Mouse (Mus musculus) heart, adult 2 months (tissue): ENCODE results near the gene Mrc2.

Experiments
- CTCF ChIP-seq: fragments of 200-600 bp; IDR thresholded peaks from 2 replicates; pipeline ENCODE4 v1.8.1; 2022; ENCODE audit warnings: antibody characterized with exemption, mild to moderate bottlenecking, moderate library complexity
- EP300 ChIP-seq: fragments of 200-500 bp; IDR thresholded peaks from 2 replicates; pipeline ENCODE4 v1.6.1; 2011; ENCODE audit warnings: low read depth, low read length, control low read depth; ENCODE audit not compliant: insufficient read depth
- POLR2A ChIP-seq: fragments of 200-500 bp; IDR thresholded peaks from 2 replicates; pipeline ENCODE4 v1.6.1; 2011; ENCODE audit warnings: mild to moderate bottlenecking, low read depth, low read length, control low read depth; ENCODE audit not compliant: insufficient read depth

DNA sequence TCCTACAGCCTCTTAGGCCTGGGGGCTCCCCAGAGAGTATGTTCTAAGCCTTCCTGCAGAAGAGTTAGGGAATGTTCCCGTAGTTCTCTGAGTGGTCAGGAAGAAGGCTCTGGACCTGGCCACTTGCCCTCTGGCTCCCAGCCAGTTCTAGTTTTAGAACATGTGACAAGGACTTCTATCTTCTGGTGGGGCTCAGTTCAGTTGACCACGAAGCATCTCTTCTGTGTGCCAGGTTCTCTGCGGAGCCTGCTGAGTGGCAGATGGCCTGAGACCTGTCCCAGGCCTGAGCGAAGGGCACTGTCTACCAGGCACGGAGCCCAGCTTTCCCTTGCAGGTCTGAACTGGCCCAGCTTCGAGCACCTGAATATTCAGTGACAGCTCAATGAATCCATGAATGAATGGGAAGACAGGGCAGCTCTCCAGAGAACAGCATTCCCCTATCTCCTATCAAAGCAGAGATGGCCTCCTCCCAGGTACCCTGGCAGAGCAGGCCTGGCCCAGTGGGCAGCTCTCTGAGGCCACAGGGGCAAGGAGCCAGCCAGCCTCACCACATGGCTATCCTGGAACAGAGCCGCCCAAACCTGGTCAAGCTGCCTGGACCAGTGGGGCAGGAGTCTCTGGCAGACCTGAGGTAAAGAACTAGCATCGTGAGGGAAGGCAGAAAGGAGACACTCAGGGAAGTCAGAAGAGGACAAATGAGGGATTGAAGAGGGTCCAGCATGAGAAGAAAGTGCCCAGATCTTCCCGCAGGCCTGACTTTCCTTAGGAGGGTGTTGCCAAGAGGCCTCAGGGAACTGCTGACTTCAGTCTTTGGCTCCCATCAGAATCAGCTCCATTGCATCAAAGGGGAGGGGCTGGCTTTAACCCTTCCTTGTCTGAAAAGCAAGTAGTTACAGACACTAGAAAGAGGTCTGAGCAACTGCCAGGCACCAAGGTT, 60.8 kb downstream of the Mrc2 start:
- TF ChIP-seq CTCF, result peak; percentile 45
- TF ChIP-seq POLR2A, result no peak
- TF ChIP-seq EP300, result 0 out of 2 replicates have a peak, but pooled peaks have one; percentile 32
